Mouse (Mus musculus) heart, adult 9 months (tissue): ENCODE results near the gene Stag2.

Experiments used
- DNase-seq, 2 experiments: peaks; one replicate each; pipeline ENCODE4 v3.0.0; 2022; ENCODE audit warnings: low spot score in 2 of 2

Gene Stag2

DNA sequence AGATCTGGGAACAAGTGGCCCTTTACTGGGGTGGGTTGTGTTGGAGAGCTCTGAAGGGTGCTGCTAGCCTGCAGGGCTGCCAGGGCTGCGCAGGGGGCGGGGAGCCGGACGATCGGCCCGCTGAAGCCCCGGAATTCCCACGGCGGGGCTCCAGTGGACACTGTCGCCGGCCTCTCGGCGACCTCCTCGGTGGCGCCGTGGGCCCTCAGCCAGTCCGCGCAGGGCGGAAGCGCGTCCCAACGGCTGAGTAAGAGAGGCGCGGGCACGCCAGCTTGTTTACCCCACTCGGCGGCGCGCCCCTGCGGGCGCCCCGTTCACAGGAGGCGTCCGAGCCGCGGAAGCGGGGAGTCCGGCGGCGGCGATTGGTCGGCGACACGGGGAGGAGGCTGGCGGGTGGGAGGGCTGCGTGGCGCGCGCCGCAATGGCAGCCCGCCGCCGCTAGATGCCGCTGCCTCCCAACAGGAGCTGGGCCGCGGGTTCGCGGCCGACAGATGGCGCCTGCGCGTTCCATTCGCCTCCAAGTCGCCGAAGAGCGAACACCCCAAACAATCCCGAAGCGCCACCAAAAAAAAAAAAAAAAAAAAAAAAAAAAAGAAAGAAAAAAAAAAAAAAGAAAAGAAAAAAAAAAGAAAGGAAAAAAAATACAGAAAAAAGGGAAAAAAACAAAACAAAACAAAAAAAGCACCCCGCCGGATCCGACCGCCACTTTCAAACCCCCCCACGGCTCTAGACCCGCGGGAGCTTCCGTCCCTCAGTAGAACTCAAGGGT lies at the start of gene Stag2:
TSS of gene Stag2 (plus strand) at position 530 of the 769 bp plus-strand sequence.
- peak; percentile 89 to 93 for DNase-seq

DNA sequence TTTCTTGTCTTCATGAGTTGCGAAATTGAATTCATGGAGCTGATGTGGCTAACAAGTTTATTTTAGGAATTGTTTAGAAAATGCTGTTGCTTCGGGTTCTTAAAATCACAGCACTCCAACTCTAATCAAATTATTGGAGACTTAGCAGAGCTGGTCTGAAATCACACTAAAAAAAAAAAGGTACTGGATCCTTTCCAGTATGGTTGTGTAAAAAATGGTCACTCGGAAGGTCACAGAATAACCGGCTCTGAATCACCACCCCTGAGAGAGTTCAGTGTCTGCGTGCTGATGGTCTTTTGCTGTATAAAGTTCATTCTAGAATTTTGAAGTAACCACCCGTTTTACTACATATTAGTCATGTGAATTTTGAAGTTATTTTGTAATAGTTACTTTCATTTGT lies 42.0 kb upstream of the Stag2 start:
- DNase-seq, result peak in 1 of 2 experiments; percentile 1

DNA sequence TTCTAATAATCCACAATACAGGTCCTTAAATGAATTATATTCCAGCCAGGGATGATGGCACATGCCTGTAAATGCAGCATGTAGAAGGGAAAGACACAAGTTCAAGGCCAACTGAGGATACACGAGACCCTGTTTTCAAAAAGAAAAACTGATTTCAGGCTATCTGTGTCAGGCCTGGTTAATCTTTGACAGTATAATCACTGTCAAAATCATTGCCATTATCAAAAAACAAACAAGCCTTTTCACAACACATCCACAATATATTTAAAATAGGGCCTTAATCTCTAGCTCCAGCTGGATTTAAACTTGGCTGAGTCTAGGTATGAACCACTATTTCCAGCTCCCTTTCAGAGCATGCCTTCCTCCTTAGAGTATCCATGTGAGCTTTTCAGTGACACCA lies 38.5 kb upstream of the Stag2 start:
- no peak for DNase-seq

DNA sequence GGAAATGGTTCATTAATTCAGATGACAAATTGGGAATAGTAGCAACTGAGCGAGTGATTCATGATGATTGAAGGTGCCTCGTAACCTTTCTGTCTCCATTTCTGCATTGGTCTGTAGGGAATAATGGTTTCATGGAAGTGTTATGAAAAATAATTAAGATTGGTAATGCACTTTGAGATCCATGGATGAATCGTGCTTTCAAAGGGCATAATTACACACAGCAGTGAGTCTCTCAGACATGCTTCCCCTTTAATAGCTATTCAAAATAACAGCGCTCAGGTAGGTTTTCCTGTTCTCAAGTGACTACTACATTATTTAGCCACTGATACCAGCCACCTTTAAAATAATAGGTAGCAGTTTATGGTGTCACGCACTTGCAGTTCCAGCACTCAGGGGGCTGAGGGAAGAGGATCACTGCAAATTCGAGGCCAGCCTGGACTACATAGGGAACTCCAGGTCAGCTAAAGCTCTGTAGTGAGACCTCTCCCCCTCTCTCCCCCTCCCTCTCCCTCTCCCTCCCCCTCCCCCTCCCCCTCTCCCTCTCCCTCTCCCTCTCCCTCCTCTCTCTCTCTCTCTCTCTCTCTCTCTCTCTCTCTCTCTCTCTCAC lies 29.6 kb upstream of the Stag2 start:
- DNase-seq, result no peak

DNA sequence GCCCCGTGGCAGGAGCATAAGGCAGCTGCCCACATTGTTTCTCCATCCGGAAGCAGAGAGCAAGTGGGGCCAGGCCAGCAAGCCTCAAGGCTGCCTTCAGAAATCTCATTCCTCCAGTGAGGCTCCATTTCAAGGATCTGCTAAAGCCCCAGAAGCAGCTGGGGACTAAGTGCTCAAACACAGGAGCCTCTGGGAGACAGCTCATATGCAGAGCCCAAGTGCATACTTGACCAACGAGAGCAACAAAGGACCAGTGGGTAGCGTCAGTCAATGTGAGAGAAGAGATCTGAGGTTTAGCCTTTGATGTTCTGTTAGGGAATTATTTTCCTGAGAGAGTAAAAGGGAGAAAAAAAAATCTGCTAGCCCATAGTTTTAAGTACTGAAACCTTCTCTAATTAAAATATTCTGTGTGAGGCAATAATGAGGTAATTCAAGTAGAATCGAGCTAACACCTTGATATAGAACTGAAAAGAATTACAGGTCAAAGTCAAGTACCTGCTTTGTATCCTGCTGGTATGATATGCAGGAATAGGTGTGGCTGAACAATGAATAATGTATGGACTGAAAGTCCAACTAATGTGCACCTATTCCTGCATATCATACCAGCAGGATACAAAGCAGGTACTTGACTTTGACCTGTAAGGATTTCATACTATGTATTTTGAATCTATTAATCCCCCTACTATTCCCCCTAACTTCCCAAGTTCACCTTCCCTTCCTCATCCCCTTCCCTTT lies 24.0 kb upstream of the Stag2 start:
- no peak for DNase-seq

DNA sequence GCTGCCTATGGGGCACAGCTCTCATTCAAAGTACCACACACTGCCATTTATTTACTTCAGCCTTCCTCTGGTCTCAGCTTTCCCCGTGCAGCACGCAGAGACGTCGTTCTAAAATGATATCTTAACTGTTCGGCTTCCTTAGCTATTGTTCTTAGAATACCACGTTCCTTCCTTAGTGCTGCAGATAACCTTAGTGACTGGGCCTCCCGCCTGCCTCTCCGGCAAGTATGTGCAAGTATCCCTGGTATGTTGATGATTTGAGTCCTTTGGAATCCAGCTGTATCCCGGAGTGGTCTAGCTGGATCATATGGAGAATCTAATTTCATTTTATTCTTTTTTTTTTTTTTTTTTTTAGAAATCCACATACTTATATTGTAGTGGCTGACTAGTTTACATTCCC lies 9.2 kb upstream of the Stag2 start:
- DNase-seq, result no peak

DNA sequence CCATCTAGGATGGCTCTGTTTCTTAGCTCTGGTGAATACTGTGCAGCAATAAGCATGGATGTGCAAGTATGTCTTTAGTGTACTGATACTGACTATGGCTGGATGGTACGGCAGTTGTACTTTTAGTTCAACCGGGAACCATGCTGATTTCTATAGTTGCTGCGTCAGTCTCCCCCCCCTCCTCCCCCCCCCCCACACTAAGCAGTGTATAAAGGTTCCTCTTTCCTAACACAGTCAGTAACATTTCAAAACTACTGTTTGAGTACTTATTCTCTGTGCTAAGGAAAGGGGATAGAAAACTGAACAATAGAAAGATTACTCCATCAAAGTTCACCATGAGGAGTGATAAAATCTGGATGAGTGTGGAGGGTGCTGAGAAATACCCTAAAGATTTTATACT lies 6.5 kb upstream of the Stag2 start:
- no peak for DNase-seq

DNA sequence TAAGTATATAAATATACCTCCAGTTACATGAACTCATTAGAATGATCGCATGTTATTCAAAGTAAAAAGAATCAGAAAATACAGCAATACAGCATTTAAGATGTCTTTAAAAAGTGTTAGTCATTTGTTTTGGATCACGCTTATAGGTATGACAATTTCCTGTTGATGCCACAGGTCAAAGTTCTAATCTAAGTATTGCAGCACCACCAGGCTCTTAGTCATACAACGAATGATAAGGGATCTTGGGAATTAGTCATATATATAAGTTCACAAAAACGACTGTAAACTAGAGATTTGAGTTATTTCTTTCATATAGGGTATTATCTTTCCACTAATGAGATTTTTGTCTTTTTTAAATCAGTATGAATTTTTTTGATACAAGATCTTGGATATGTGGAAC lies 5.1 kb upstream of the Stag2 start:
- no peak for DNase-seq

DNA sequence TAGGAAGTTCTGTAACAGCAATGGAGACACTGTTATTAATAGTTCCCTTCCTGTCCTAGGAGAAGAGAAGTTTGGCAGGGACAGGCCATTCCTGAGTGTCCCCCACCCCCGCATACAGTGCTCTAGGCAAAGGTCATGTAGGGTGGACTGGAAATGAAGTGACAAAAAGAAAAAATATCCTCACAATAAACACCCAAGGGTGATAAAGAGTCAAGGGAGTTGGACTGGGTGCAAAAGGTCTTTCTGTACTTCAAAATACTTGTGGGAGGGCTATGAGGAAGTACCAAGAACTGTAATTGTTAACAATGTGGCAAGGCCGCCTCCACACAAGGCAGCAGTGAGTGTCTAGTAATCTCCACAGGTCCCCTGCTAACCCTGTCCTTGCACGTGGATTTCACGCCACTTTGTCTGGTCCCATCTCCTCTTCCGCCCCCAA lies 1.1 kb upstream of the Stag2 start:
- DNase-seq, result peak; percentile 54 to 59

DNA sequence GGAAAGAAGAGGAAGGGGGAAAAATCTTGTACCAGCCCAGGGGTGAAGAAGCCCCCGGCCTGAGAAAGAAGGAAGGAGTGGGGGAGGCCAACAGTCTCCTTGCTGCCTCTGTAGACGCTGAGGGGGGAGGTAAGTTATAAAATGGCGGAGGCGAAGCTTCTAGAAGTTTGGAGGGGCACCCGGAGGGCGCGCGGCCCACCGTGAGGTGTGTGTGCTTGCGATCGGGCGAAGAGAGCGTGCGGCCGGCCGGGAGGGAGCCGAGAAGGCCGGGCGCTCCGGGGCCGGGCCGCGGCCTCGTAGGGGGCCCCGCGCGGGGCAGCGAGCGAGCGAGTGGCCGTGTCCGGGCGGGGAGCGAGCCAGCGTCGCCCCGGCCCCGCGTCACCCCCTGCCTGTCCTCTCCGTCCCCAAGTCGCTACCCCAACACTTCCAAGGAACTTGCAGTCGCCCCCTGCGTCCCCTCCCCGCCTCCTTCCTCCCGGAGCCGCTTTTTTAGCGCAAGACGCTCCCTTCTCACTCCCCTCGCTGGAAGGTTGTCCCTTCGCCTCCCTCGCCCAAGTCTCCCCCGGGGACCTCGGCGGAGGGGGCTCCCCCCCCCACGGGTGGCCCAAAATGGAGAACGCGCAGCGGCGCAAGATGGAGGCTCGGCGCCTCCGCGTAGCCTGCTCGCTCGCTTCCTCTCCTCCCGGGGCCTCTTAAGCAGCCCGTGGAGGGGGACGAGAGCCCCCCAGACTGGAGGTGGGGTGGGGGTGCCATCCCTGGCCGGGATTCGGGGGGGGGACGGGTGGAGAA lies 634 bp downstream of the Stag2 start:
- DNase-seq, result peak; percentile 36 to 50

DNA sequence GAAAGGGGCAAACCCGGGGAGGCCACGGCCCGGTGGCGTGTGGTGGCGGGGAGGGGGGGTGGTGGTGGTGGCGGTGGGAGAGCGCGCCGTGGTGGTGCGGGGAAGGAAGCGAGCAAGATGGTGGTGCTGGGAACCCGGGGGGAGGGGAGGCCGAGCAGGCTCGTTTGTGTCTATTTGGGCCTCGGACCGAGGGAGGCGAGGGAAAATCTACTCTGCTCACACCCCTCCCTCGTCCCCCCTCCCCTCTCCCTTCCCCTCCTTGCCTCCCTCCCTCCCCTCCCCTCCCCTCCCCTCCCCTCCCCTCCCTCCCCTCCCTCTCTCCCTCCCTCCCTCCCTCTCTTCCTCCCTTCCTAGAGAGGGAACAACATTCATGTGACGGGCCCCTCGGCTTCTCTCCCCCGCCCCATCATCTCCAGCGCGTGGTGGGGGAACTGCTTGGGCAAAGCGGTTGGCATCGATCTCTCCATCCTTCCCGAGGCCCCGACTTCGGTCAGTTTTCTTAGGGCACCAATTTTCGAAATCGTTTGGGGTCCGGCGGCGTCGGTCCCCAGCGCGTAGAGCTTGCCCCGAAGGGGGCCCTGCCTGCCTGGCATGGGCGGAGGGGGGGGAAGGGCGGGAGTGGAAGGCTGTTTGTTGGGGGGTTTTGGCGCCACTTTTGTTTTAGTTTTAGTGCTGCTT lies 1.4 kb downstream of the Stag2 start:
- peak; percentile 61 to 67 for DNase-seq

DNA sequence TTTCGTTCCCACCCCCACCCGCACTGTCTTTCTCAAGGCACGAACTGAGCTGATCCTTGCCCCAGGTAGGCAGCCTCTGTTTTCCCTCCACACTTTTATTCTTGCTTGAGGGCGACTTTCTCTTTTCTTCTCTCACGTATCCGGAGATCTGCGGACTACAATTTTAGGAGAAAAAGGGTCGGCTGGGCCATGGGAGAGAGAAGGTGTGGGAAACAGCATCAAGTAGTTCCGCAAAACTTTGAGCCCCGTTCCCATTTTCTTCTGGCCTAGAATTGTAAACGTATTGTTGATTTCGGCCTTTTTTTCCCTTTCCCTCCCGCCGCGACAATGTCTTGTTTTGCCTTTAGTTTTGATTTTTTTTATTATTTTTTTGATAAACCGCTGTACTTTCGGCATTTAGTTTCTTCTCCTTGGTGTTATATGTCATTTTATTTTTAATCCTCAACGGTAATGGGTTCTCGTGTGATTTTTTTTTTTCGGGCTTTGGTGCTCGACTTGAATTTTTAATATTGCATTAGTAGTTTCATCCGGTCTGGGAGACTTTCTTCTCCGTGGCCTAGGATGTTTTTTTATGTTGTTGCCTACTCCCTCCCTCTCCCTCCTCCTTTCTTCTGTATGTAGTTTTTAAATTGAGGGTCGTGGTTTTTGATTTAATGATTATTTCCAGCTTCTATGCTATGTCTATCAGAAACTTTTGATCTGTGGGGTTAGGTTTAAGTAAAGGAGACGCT lies 2.1 kb downstream of the Stag2 start:
- no peak for DNase-seq

DNA sequence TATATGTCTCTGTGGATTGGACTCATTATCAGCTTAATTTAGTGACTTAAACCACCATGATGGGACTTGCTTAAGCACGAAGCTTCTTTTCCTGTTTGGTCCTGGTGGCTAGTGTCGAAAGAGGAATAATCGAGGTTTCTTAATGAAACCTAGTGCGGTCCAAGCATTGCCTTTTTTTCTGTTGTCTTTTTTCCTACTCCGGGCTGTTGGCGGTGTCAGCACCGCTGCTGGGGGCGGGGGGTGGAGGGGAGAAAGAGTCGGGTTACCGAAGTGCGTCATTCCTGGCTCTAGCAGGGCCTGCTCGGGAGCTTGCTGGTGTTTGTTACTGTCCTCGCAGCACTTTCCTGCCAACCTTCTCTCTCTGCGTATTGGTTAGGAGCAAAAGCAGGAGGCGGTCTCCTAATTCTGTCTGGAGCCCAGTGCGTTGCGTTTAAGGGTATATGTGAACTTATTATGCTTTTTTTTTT lies 2.8 kb downstream of the Stag2 start:
- DNase-seq, result peak; percentile 88 to 90

DNA sequence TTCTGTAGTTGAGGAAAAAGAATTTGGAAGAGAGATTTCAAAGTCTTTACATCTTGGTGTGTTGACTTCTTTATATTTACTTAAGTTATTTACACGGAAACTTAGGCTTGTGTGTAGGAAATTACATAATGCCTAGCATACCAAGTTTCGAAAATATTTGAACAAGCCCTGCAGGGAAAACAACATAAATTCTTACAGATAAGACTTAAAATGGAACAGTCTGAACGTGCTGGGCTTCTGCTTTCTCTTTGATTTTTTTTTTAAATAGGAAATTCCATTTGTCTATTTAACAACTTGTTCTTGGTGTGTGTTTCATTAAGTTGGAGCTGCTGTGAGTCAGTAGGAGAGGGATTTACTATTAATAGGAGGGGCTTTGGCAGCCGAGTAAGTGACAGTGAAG lies 3.9 kb downstream of the Stag2 start:
- DNase-seq, result no peak

DNA sequence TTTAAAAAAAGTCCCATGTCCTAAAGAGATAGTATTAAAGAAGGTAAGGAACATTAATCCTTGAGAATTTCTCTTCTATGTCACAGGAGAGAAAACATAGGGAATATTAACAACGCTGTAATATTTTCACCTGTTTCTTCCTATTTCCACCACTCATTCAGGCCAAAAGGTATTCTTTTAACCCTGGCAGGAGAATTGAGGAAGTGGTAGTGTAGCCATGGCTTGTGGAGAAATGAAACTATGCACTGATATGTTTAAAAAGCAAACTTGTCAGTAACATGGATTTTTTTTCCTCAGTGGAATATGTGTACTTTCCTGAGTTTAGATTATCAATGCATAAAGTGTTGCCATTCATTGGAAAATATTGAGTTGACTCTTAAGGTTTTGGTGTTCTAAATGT lies 16.3 kb downstream of the Stag2 start:
- DNase-seq, result no peak

DNA sequence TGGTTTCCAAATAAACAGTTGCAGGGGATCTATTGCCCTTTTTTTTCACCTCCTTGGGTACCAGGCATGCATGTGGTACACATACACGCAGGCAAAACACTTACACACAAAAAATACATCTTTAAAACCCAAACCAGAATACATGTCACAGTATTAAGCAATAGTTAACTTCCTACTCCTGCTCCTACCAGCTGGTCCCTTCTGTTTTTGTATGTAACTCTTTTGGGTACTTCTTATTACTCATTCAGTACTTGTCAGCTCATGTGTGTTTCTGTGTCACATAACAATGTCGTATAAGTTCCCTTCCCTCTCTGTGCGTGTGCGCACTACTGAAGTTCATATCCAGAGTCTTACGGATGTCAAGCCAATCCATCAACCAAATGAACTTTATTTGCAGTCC lies 21.7 kb downstream of the Stag2 start:
- DNase-seq, result no peak

DNA sequence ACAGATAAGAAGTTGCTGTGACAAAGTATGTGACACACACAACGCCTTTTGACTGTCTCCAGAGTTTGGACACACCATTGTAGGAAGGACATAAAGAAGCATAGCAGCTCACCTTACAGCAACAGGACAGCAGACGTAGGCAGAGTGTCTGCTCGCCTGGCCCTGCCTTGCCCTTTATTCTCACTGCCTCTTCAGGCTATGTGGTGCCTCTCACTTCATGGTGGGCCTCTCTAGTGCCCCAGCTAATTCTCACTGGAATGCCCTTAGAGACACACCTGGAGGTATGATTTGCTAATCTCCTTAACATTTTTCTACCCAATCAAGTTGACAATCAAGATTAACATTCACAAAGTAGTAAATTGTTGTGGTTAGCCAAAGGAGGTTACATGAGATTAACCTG lies 38.5 kb downstream of the Stag2 start:
- no peak for DNase-seq

DNA sequence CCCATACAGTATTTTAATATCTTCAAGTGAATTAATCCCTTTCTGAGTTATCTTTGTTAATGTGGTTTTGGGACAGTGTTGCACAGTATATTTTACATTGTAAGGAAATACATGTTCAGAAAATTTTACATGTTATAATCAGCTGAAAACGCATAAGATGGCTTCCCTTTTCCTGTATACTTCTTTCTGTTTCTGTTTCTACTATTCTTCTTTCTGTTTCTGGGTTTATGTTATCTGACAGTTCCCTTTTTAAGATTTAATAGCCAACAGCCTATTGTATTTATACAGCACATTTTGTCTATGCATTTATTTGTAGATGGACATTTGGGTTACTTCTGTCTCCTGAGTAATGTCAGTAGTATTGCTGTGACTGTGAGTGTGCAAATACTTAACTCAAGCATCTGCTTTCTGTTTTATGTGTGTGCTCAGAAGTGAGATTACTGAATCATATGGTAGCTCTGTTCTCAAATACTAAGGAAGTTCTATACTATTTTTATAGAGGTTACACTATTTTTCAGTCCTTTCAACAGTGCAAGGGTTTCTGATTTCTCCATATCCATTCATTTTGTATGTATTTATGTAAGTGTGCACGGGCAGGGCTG lies 39.8 kb downstream of the Stag2 start:
- no peak for DNase-seq

DNA sequence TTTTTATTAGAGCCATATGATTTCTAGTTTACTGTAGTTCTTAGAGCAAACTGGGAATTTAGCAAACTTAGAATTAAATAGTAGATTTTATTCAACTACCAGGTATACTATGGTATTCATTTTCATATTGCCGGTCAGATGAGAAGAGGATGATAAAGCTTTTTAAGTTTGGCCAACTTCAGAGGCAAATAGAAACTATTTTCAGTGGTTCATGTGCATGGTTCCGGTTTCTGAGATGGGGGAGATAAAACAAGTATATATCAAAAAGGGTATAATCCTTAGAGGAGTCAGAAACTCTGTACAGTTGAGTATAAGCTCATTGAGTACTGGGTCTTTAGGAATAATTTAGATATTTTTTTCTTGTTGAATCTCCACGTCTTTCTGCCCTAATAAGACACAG lies 45.5 kb downstream of the Stag2 start:
- DNase-seq, result no peak

DNA sequence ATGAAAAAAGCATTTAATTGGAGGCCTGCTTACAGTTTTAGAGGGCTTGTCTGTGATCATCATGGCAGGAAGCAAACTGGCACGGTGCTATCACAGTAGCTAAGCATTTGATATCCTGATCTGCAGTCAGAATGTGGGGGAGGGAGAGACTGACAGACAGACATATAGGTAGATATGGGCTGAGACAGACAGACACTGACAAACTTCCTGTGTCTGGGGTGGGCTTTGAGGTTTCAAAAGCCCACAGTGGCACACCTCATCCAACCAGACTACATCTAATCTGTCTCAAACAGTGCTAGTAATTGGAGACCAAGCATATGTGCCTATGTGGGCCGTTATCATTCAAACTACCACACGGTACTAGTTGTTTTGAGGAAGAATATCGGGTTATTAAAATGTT lies 53.4 kb downstream of the Stag2 start:
- no peak for DNase-seq
